17 mouse cellular contexts compared by ENCODE assay signal in genomic region chr11:78146707-78147543, GRCm38 (mm10). TPM values are rescaled to one million over a fixed set of nuclear protein-coding genes. Genes with fewer than 3 reads are reported as not detected.
DNase-seq lines count a peak whose midpoint lies in the region; ATAC-seq and TF ChIP-seq lines count a peak whose summit lies in the region.
"Had no signal": no experiment of that assay in that cellular context is flagged by ENCODE, and none has a peak within 500 bp of the region (broad histone marks: within the 10 kb centered on the region; RNA-seq: fewer than 3 reads in every experiment).

No protein-coding gene starts in this region.

- H3K9me3 ChIP-seq in limb, embryonic 12.5 days, result no peaks in the 10 kb centered on the region
- H3K9me3 ChIP-seq in limb, embryonic 10.5 days (replicated peaks), result no peaks in the 10 kb centered on the region
- H3K9me3 ChIP-seq in stomach, postnatal 0 days (ENCODE audit: control insufficient read depth, low read length), result no peaks in the 10 kb centered on the region
- H3K9me3 ChIP-seq: liver, embryonic 12.5 days; midbrain, embryonic 10.5 days; neural tube, embryonic 13.5 days had no signal

- peak; percentile 42 to 53 for DNase-seq in heart, adult 18-20 months
- no peak for DNase-seq in heart, postnatal 14 days
- DNase-seq in limb, embryonic 10.5 days (ENCODE audit: low spot score), result no peak
- no peak for DNase-seq in stomach, postnatal 0 days (ENCODE audit: low spot score)
- DNase-seq in gastrocnemius, postnatal 10 days, result no peak
- DNase-seq: B cell, adult 2 months; cerebellum, adult 11-12 months; gastrocnemius, postnatal 36 days; kidney, postnatal 25 days; thymus, postnatal 25 days had no signal

- intact Hi-C loops in heart, postnatal 14 days (cut with DNase I), result loop anchor here (5.0 kb wide), 1 partner anchor 65 kb away; the partner anchor contains the start of gene Eral1

- peak; percentile 85 for TF ChIP-seq EP300 in stomach, postnatal 0 days (optimal IDR thresholded peaks at IDR 0.05)

- no peak for TF ChIP-seq POLR2A in embryonic fibroblast, embryonic 13.5 days (IDR thresholded peaks at IDR 0.05; ENCODE audit: low read depth, low read length)

- WGBS in limb, embryonic 12.5 days, result 89% methylated on average over 6 of the region's 6 CpGs
- 93% methylated on average over 6 of the region's 6 CpGs for WGBS in limb, embryonic 10.5 days
- 58% methylated on average over 6 of the region's 6 CpGs for WGBS in stomach, postnatal 0 days

- H3K27ac ChIP-seq in limb, embryonic 12.5 days, result no peak overlapping the region
- no peak overlapping the region for H3K27ac ChIP-seq in limb, embryonic 10.5 days
- H3K27ac ChIP-seq in embryonic fibroblast, embryonic 13.5 days (ENCODE audit: insufficient read depth, low read length), result peak overlapping the region; percentile 28; the same call in 1 of the 2 replicates
- H3K27ac ChIP-seq in stomach, postnatal 0 days (replicated peaks), result peak overlapping the region; percentile 69
- H3K27ac ChIP-seq: liver, embryonic 12.5 days; midbrain, embryonic 10.5 days; neural tube, embryonic 13.5 days had no signal

- TF ChIP-seq CTCF in embryonic fibroblast, embryonic 13.5 days (IDR thresholded peaks at IDR 0.05; ENCODE audit: borderline replicate concordance, insufficient read depth, low read length), result no peak
- no peak for TF ChIP-seq CTCF in stomach, postnatal 0 days (IDR thresholded peaks at IDR 0.05; ENCODE audit: low read depth)

- no peaks in the 10 kb centered on the region for H3K4me1 ChIP-seq in limb, embryonic 12.5 days (replicated peaks)
- no peaks in the 10 kb centered on the region for H3K4me1 ChIP-seq in limb, embryonic 10.5 days
- H3K4me1 ChIP-seq in embryonic fibroblast, embryonic 13.5 days (ENCODE audit: control insufficient read depth, insufficient read depth, low read length), result 0 out of 2 replicates have a peak, but pooled peaks cover 4% of the 10 kb centered on the region
- H3K4me1 ChIP-seq in stomach, postnatal 0 days (replicated peaks; ENCODE audit: control insufficient read depth, insufficient read depth), result no peaks in the 10 kb centered on the region
- H3K4me1 ChIP-seq: midbrain, embryonic 10.5 days had no signal

- H3K9ac ChIP-seq in limb, embryonic 12.5 days (replicated peaks), result 0 out of 2 replicates have a peak overlapping the region, but pooled peaks have one; percentile 18
- no peak overlapping the region for H3K9ac ChIP-seq in stomach, postnatal 0 days (ENCODE audit: low read length)
- H3K9ac ChIP-seq: liver, embryonic 12.5 days; neural tube, embryonic 13.5 days had no signal

- no peaks in the 10 kb centered on the region for H3K27me3 ChIP-seq in limb, embryonic 12.5 days
- no peaks in the 10 kb centered on the region for H3K27me3 ChIP-seq in limb, embryonic 10.5 days (ENCODE audit: low read depth, poor library complexity, severe bottlenecking)
- H3K27me3 ChIP-seq in stomach, postnatal 0 days (ENCODE audit: control insufficient read depth, insufficient read depth, low read length), result no peaks in the 10 kb centered on the region
- H3K27me3 ChIP-seq: liver, embryonic 12.5 days; neural tube, embryonic 13.5 days had no signal

- no peak for ATAC-seq in limb, embryonic 12.5 days (ENCODE audit: insufficient number of reproducible peaks, insufficient read depth, low FRiP score, low TSS enrichment, low read depth)
- peak; percentile 72 for ATAC-seq in stomach, postnatal 0 days (ENCODE audit: low FRiP score, low TSS enrichment)
- ATAC-seq: liver, embryonic 12.5 days had no signal

- H3K4me2 ChIP-seq in limb, embryonic 12.5 days, result no peak overlapping the region
- H3K4me2 ChIP-seq in stomach, postnatal 0 days (replicated peaks; ENCODE audit: low read depth), result no peak overlapping the region
- H3K4me2 ChIP-seq: liver, embryonic 12.5 days; neural tube, embryonic 13.5 days had no signal

- peaks cover 83% of the 10 kb centered on the region for H3K36me3 ChIP-seq in limb, embryonic 12.5 days
- peaks cover 88% of the 10 kb centered on the region for H3K36me3 ChIP-seq in limb, embryonic 10.5 days
- peaks cover 8% of the 10 kb centered on the region; the same call in 1 of the 2 replicates for H3K36me3 ChIP-seq in stomach, postnatal 0 days (ENCODE audit: control insufficient read depth, insufficient read depth, low read length)

- H3K4me3 ChIP-seq in limb, embryonic 12.5 days (replicated peaks), result no peak overlapping the region
- H3K4me3 ChIP-seq in limb, embryonic 10.5 days, result no peak overlapping the region
- no peak overlapping the region for H3K4me3 ChIP-seq in embryonic fibroblast, embryonic 13.5 days (ENCODE audit: insufficient read depth, low read length)
- no peak overlapping the region for H3K4me3 ChIP-seq in stomach, postnatal 0 days (ENCODE audit: low read depth, low read length)
- H3K4me3 ChIP-seq: erythroblast, embryonic 14.5 days; liver, embryonic 12.5 days; midbrain, embryonic 10.5 days; neural tube, embryonic 13.5 days had no signal

RNA-seq across cellular contexts. Expression of gene Traf4, which starts 18.5 kb away (rescaled TPM):
- total RNA-seq in heart, adult 18-20 months (2021), result 1 to 10 TPM; 3.2 to 4.6 TPM
- 10 to 100 TPM; 10.3 to 11.2 TPM for total RNA-seq in heart, postnatal 14 days (2021)
- polyA plus RNA-seq in limb, embryonic 12.5 days (2016; fragmentation: Nextera tagmentation; extraction: Ambion mirVana), result 115 and 128 TPM in 2 replicates
- 178 and 181 TPM in 2 replicates for polyA plus RNA-seq in limb, embryonic 10.5 days (2016; fragmentation: Nextera tagmentation; extraction: Ambion mirVana)
- 40.5 and 45.1 TPM in 2 replicates for polyA plus RNA-seq in embryonic fibroblast, embryonic 13.5 days (2011; ENCODE audit: insufficient read length, low read depth, missing spikeins)
- 22.4 and 26.9 TPM in 2 replicates for polyA plus RNA-seq in stomach, postnatal 0 days (2015; fragmentation: Nextera tagmentation; extraction: Ambion mirVana)
- 10 to 100 TPM; 15.7 to 22.6 TPM for total RNA-seq in gastrocnemius, postnatal 10 days (2021)

RNA-seq across cellular contexts. Expression of gene Nek8, which starts 29.6 kb away (rescaled TPM):
- total RNA-seq in heart, adult 18-20 months (2021), result 1 to 10 TPM; 1.7 to 2.6 TPM
- total RNA-seq in heart, postnatal 14 days (2021), result 1 to 10 TPM; 4.8 to 6.2 TPM
- polyA plus RNA-seq in limb, embryonic 12.5 days (2016; fragmentation: Nextera tagmentation; extraction: Ambion mirVana), result 18.3 and 20.4 TPM in 2 replicates
- 17.3 and 19.9 TPM in 2 replicates for polyA plus RNA-seq in limb, embryonic 10.5 days (2016; fragmentation: Nextera tagmentation; extraction: Ambion mirVana)
- polyA plus RNA-seq in embryonic fibroblast, embryonic 13.5 days (2011; ENCODE audit: insufficient read length, low read depth, missing spikeins), result 12.0 and 17.9 TPM in 2 replicates
- polyA plus RNA-seq in stomach, postnatal 0 days (2015; fragmentation: Nextera tagmentation; extraction: Ambion mirVana), result 6.4 and 7.4 TPM in 2 replicates
- total RNA-seq in gastrocnemius, postnatal 10 days (2021), result 1 to 10 TPM; 3.1 to 3.7 TPM

RNA-seq across cellular contexts. Expression of gene Tlcd1, which starts 29.6 kb away (rescaled TPM):
- 10 to 100 TPM in 1 of 2 experiments, 1 to 10 TPM in 1; 3.2 to 10.6 TPM for total RNA-seq in heart, adult 18-20 months (2021)
- 1 to 10 TPM; 6.5 to 7.6 TPM for total RNA-seq in heart, postnatal 14 days (2021)
- 11.6 and 11.9 TPM in 2 replicates for polyA plus RNA-seq in limb, embryonic 12.5 days (2016; fragmentation: Nextera tagmentation; extraction: Ambion mirVana)
- polyA plus RNA-seq in limb, embryonic 10.5 days (2016; fragmentation: Nextera tagmentation; extraction: Ambion mirVana), result 10.0 and 13.1 TPM in 2 replicates
- polyA plus RNA-seq in embryonic fibroblast, embryonic 13.5 days (2011; ENCODE audit: insufficient read length, low read depth, missing spikeins), result 13.6 and 15.3 TPM in 2 replicates
- polyA plus RNA-seq in stomach, postnatal 0 days (2015; fragmentation: Nextera tagmentation; extraction: Ambion mirVana), result 41.3 and 45.6 TPM in 2 replicates
- 10 to 100 TPM in 1 of 2 experiments, 1 to 10 TPM in 1; 7.4 to 11.9 TPM for total RNA-seq in gastrocnemius, postnatal 10 days (2021)

RNA-seq across cellular contexts. Expression of gene Rpl23a, which starts 36.5 kb away (rescaled TPM):
- total RNA-seq in heart, adult 18-20 months (2021), result 100 to 1,000 TPM; 866 to 935 TPM
- total RNA-seq in heart, postnatal 14 days (2021), result 100 to 1,000 TPM; 776 to 812 TPM
- polyA plus RNA-seq in limb, embryonic 12.5 days (2016; fragmentation: Nextera tagmentation; extraction: Ambion mirVana), result 1,381 and 1,432 TPM in 2 replicates
- 1,157 and 1,293 TPM in 2 replicates for polyA plus RNA-seq in limb, embryonic 10.5 days (2016; fragmentation: Nextera tagmentation; extraction: Ambion mirVana)
- polyA plus RNA-seq in embryonic fibroblast, embryonic 13.5 days (2011; ENCODE audit: insufficient read length, low read depth, missing spikeins), result 2,180 and 2,276 TPM in 2 replicates
- polyA plus RNA-seq in stomach, postnatal 0 days (2015; fragmentation: Nextera tagmentation; extraction: Ambion mirVana), result 1,145 and 1,168 TPM in 2 replicates
- 1,000 to 10,000 TPM; 1,328 to 1,362 TPM for total RNA-seq in gastrocnemius, postnatal 10 days (2021)

RNA-seq across cellular contexts. Expression of gene Rab34, which starts 41.3 kb away (rescaled TPM):
- 10 to 100 TPM in 1 of 2 experiments, 1 to 10 TPM in 1; 6.4 to 11.4 TPM for total RNA-seq in heart, adult 18-20 months (2021)
- total RNA-seq in heart, postnatal 14 days (2021), result 10 to 100 TPM; 14.2 to 17.8 TPM
- 149 and 157 TPM in 2 replicates for polyA plus RNA-seq in limb, embryonic 12.5 days (2016; fragmentation: Nextera tagmentation; extraction: Ambion mirVana)
- polyA plus RNA-seq in limb, embryonic 10.5 days (2016; fragmentation: Nextera tagmentation; extraction: Ambion mirVana), result 139 and 141 TPM in 2 replicates
- polyA plus RNA-seq in embryonic fibroblast, embryonic 13.5 days (2011; ENCODE audit: insufficient read length, low read depth, missing spikeins), result 112 and 127 TPM in 2 replicates
- 59.0 and 61.4 TPM in 2 replicates for polyA plus RNA-seq in stomach, postnatal 0 days (2015; fragmentation: Nextera tagmentation; extraction: Ambion mirVana)
- total RNA-seq in gastrocnemius, postnatal 10 days (2021), result 10 to 100 TPM; 21.7 to 25.4 TPM
- total RNA-seq: monocyte, adult 5-6 weeks had no signal

Comparison
In these comparisons a context has a peak if more than half of its experiments do, and no peak if none do; other contexts are left out.
1. DNase-seq: peak in heart, adult 18-20 months (2 of 2); none in heart, postnatal 14 days (0 of 2), limb, embryonic 10.5 days (single experiment), stomach, postnatal 0 days (single experiment) and gastrocnemius, postnatal 10 days (single experiment).
2. H3K27ac ChIP-seq: peak in embryonic fibroblast, embryonic 13.5 days (single experiment) and stomach, postnatal 0 days (single experiment); none in limb, embryonic 12.5 days (single experiment) and limb, embryonic 10.5 days (single experiment).